ENCODE assay signal across 13 mouse cellular contexts in the genomic region with DNA sequence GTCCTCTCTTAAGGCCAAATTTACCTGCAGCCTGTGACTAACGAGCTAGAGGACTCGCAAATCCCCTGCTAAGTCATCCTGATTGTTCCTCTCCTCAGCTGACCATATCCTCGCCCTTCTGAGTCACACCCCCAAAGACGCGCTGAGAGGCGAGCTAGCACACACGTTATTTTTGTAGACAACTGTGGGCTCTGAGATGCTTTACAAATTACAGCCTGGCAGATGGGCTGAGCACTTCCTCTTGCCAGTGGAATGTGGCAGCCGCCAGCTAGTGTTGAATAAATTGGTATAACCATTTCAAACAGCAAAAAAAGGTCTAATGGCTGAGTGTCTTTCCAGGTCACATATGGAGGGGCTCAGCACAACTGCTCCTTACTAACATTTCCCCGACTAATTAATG.
A peak's percentile ranks its signal among the peaks of the same experiment; 100 is the strongest.
DNase-seq lines count a peak whose midpoint lies in the region; ATAC-seq and TF ChIP-seq lines count a peak whose summit lies in the region.
"Had no signal": no experiment of that assay in that cellular context is flagged by ENCODE, and none has a peak within 500 bp of the region (broad histone marks: within the 10 kb centered on the region; RNA-seq: fewer than 3 reads in every experiment).

No protein-coding gene starts in this region.

- TF ChIP-seq CTCF in forebrain, postnatal 0 days (IDR thresholded peaks at IDR 0.05; ENCODE audit: low read depth) = no peak

- intact Hi-C loops in left cerebral cortex, postnatal 14 days (cut with DNase I) = no loop called here

- no peak overlapping the region for H3K4me2 ChIP-seq in forebrain, postnatal 0 days (ENCODE audit: low read depth)
- H3K4me2 ChIP-seq: embryonic facial prominence, embryonic 15.5 days had no signal

- no peaks in the 10 kb centered on the region for H3K9me3 ChIP-seq in forebrain, postnatal 0 days (ENCODE audit: low read length)
- H3K9me3 ChIP-seq in limb, embryonic 10.5 days (replicated peaks) = no peaks in the 10 kb centered on the region
- H3K9me3 ChIP-seq: embryonic facial prominence, embryonic 15.5 days had no signal

- peak; percentile 20 for DNase-seq in 3T3-L1 (ENCODE audit: low read depth, low spot score)
- DNase-seq in A20 (ENCODE audit: low read depth, low spot score) = peak; percentile 13
- DNase-seq in forebrain, postnatal 0 days = peak; percentile 83
- peak; percentile 69 to 83 for DNase-seq in left cerebral cortex, postnatal 14 days (ENCODE audit: low spot score in 2 of 2)
- no peak for DNase-seq in urinary bladder, adult 18-20 months (ENCODE audit: low spot score in 2 of 2)
- DNase-seq in limb, embryonic 10.5 days (ENCODE audit: low spot score) = no peak
- DNase-seq: adrenal gland, postnatal 14 days; liver; thymus, postnatal 36 days had no signal

- peaks cover 6% of the 10 kb centered on the region; the same call in 1 of the 2 replicates for H3K4me1 ChIP-seq in forebrain, postnatal 0 days (ENCODE audit: insufficient read depth)
- H3K4me1 ChIP-seq in limb, embryonic 10.5 days = peaks cover 13% of the 10 kb centered on the region

- H3K36me3 ChIP-seq in forebrain, postnatal 0 days (ENCODE audit: insufficient read depth) = peaks cover 61% of the 10 kb centered on the region
- H3K36me3 ChIP-seq in limb, embryonic 10.5 days = peaks cover 66% of the 10 kb centered on the region

- peak; percentile 88 for ATAC-seq in forebrain, postnatal 0 days
- no peak for ATAC-seq in erythroid progenitor cell, adult 5-6 weeks (replicated peaks; ENCODE audit: low FRiP score, poor library complexity, severe bottlenecking)
- ATAC-seq: intestine, postnatal 0 days had no signal

- no peak overlapping the region for H3K9ac ChIP-seq in forebrain, postnatal 0 days
- H3K9ac ChIP-seq: embryonic facial prominence, embryonic 15.5 days had no signal

- WGBS in forebrain, postnatal 0 days = 49% methylated on average over 9 of the region's 9 CpGs
- WGBS in limb, embryonic 10.5 days = 91% methylated on average over 9 of the region's 9 CpGs

- peak overlapping the region; percentile 59; the same call in 1 of the 2 replicates for H3K27ac ChIP-seq in forebrain, postnatal 0 days (ENCODE audit: low read depth, low read length)
- H3K27ac ChIP-seq in limb, embryonic 10.5 days = no peak overlapping the region
- H3K27ac ChIP-seq: embryonic facial prominence, embryonic 15.5 days; macrophage had no signal

- no peaks in the 10 kb centered on the region for H3K27me3 ChIP-seq in forebrain, postnatal 0 days (ENCODE audit: insufficient read depth, low read length)
- H3K27me3 ChIP-seq in limb, embryonic 10.5 days (ENCODE audit: low read depth, poor library complexity, severe bottlenecking) = no peaks in the 10 kb centered on the region
- H3K27me3 ChIP-seq: embryonic facial prominence, embryonic 15.5 days had no signal

- H3K4me3 ChIP-seq in forebrain, postnatal 0 days (ENCODE audit: low read depth, low read length) = no peak overlapping the region
- no peak overlapping the region for H3K4me3 ChIP-seq in limb, embryonic 10.5 days
- H3K4me3 ChIP-seq: embryonic facial prominence, embryonic 15.5 days had no signal

Comparison
In these comparisons a context has a peak if more than half of its experiments do, and no peak if none do; other contexts are left out.
1. DNase-seq: peak in 3T3-L1 (single experiment), A20 (single experiment), forebrain, postnatal 0 days (single experiment) and left cerebral cortex, postnatal 14 days (2 of 2); none in urinary bladder, adult 18-20 months (0 of 2) and limb, embryonic 10.5 days (single experiment).